Mouse (Mus musculus) thymus, postnatal 14 days (tissue): ENCODE results near the gene Drd4.
A peak's percentile ranks its signal among the peaks of the same experiment; 100 is the strongest.

Source experiments
- DNase-seq: peaks from one replicate; pipeline ENCODE4 v3.0.0; 2021

Gene Drd4

GRCm38 (mm10) chr7:141293852-141294471 lies 2.2 kb downstream of the Drd4 start:
- DNase-seq: no peak

GRCm38 (mm10) chr7:141294479-141294878 lies 2.7 kb downstream of the Drd4 start:
- DNase-seq: no peak

- DNase-seq: no peak
Measured at GRCm38 (mm10) chr7:141297926-141298650, 6.3 kb downstream of the Drd4 start.

GRCm38 (mm10) chr7:141299175-141299574 lies 7.4 kb downstream of the Drd4 start:
- no peak for DNase-seq

- DNase-seq: no peak
Measured at GRCm38 (mm10) chr7:141301386-141301785, 9.6 kb downstream of the Drd4 start.

- DNase-seq: peak; percentile 49
Measured at GRCm38 (mm10) chr7:141302702-141303268, 11.0 kb downstream of the Drd4 start.

GRCm38 (mm10) chr7:141304537-141304936 lies 12.7 kb downstream of the Drd4 start:
- no peak for DNase-seq

- no peak for DNase-seq
Measured at GRCm38 (mm10) chr7:141314416-141314815, 22.6 kb downstream of the Drd4 start.

- DNase-seq: no peak
Measured at GRCm38 (mm10) chr7:141315076-141315475, 23.3 kb downstream of the Drd4 start.

- peak; percentile 74 for DNase-seq
Measured at GRCm38 (mm10) chr7:141315974-141316373, 24.2 kb downstream of the Drd4 start.

- DNase-seq: no peak
Measured at GRCm38 (mm10) chr7:141317619-141318132, 25.9 kb downstream of the Drd4 start.

GRCm38 (mm10) chr7:141319446-141319845 lies 27.6 kb downstream of the Drd4 start:
- DNase-seq: no peak

- no peak for DNase-seq
Measured at GRCm38 (mm10) chr7:141324686-141325085, 32.9 kb downstream of the Drd4 start.

- peak; percentile 73 for DNase-seq
Measured at GRCm38 (mm10) chr7:141326546-141327446, 35.0 kb downstream of the Drd4 start.

GRCm38 (mm10) chr7:141327469-141328372 lies 35.9 kb downstream of the Drd4 start, which contains the start of the genes Deaf1 and Tmem80:
Gene Deaf1 (minus strand): TSS chr7:141327690.
Gene Tmem80 (plus strand): TSS chr7:141327739.
- DNase-seq: peak; percentile 99

- no peak for DNase-seq
Measured at GRCm38 (mm10) chr7:141328373-141328990, 36.7 kb downstream of the Drd4 start.

- DNase-seq: no peak
Measured at GRCm38 (mm10) chr7:141330706-141331105, 38.9 kb downstream of the Drd4 start.

- DNase-seq: no peak
Measured at GRCm38 (mm10) chr7:141331990-141332389, 40.2 kb downstream of the Drd4 start.

- no peak for DNase-seq
Measured at GRCm38 (mm10) chr7:141335044-141335579, 43.3 kb downstream of the Drd4 start.

- no peak for DNase-seq
Measured at GRCm38 (mm10) chr7:141335682-141336081, 43.9 kb downstream of the Drd4 start.

GRCm38 (mm10) chr7:141336296-141336695 lies 44.5 kb downstream of the Drd4 start:
- DNase-seq: no peak
